Mouse (Mus musculus) MEL (cell line): ENCODE results near the gene Camkv. TPM values are rescaled to one million over a fixed set of nuclear protein-coding genes. Genes with fewer than 3 reads are reported as not detected.

Experiments used
- DNase-seq: peaks from one replicate; pipeline ENCODE4 v3.0.0; 2011; ENCODE audit warnings: low read depth, low spot score
- H3K27ac ChIP-seq: 2 replicates; pipeline ENCODE4 v1.5.1; 2012; ENCODE audit warnings: low read depth, mild to moderate bottlenecking, control low read depth, low read length, moderate library complexity; ENCODE audit not compliant: control insufficient read depth
- H3K27me3 ChIP-seq, 2 experiments: fragments of 150-350 bp in 1 of 2; sonication (generic) in 1 of 2; 2 replicates each; pipeline ENCODE4 v1.6.1; 2012; ENCODE audit warnings: low read length in 2 of 2, mild to moderate bottlenecking in 2 of 2, improper control_type of control experiment in 1 of 2, moderate library complexity in 1 of 2; ENCODE audit not compliant: insufficient read depth in 2 of 2, control insufficient read depth in 1 of 2
- H3K36me3 ChIP-seq, 2 experiments: 2 replicates each; pipeline ENCODE4 v1.6.1; 2012 to 2014; ENCODE audit warnings: low read length in 2 of 2, improper control_type of control experiment in 1 of 2, inconsistent platforms in 1 of 2, mild to moderate bottlenecking in 1 of 2; ENCODE audit not compliant: insufficient read depth in 2 of 2, control insufficient read depth in 1 of 2
- H3K4me1 ChIP-seq, 2 experiments: fragments of 150-350 bp in 1 of 2; sonication (generic) in 1 of 2; 2 replicates each; pipeline ENCODE4 v1.6.1; 2012; ENCODE audit warnings: low read length in 2 of 2, improper control_type of control experiment in 1 of 2, mild to moderate bottlenecking in 1 of 2; ENCODE audit not compliant: insufficient read depth in 2 of 2, control insufficient read depth in 1 of 2
- H3K4me3 ChIP-seq, 2 experiments: fragments of 150-350 bp in 1 of 2; sonication (generic) in 1 of 2; 2 replicates each; pipeline ENCODE4 v1.5.1; 2012; ENCODE audit warnings: low read depth in 2 of 2, low read length in 2 of 2, mild to moderate bottlenecking in 2 of 2, moderate library complexity in 2 of 2, control low read depth in 1 of 2, improper control_type of control experiment in 1 of 2; ENCODE audit not compliant: control insufficient read depth in 1 of 2, insufficient read depth in 1 of 2
- H3K79me2 ChIP-seq: 2 replicates; pipeline ENCODE4 v1.6.1; 2012; ENCODE audit warnings: mild to moderate bottlenecking, low read length, moderate library complexity; ENCODE audit not compliant: control insufficient read depth, poor library complexity, insufficient read depth
- H3K9ac ChIP-seq: 2 replicates; pipeline ENCODE4 v1.6.1; 2012; ENCODE audit warnings: low read depth, mild to moderate bottlenecking, control low read depth, low read length, moderate library complexity; ENCODE audit not compliant: control insufficient read depth, poor library complexity, severe bottlenecking
- H3K9me3 ChIP-seq: fragments of 150-350 bp; sonication (generic); replicated peaks from 2 replicates; pipeline ENCODE4 v1.6.1; 2012; ENCODE audit warnings: mild to moderate bottlenecking, low read length, improper control_type of control experiment, moderate library complexity; ENCODE audit not compliant: insufficient read depth
- CHD2 ChIP-seq: IDR thresholded peaks from 2 replicates; pipeline ENCODE4 v1.6.1; 2011; ENCODE audit warnings: low read length, improper control_type of control experiment
- CTCF ChIP-seq, 3 experiments: IDR thresholded peaks in 2 of 3; conservative IDR thresholded peaks in 1 of 3; 2 replicates each; pipeline ENCODE4 v1.5.1; 2011 to 2012; ENCODE audit warnings: low read length in 3 of 3, low read depth in 2 of 3, mild to moderate bottlenecking in 2 of 3, improper control_type of control experiment in 1 of 3, inconsistent platforms in 1 of 3, mixed read lengths in 1 of 3, moderate library complexity in 1 of 3; ENCODE audit not compliant: control insufficient read depth in 1 of 3, insufficient read depth in 1 of 3, poor library complexity in 1 of 3, severe bottlenecking in 1 of 3
- EP300 ChIP-seq, 2 experiments: IDR thresholded peaks; 2 replicates each; pipeline ENCODE4 v1.6.1; 2011; ENCODE audit warnings: improper control_type of control experiment in 2 of 2, low read length in 2 of 2, low read depth in 1 of 2, mild to moderate bottlenecking in 1 of 2
- ETS1 ChIP-seq: IDR thresholded peaks from 2 replicates; pipeline ENCODE4 v1.6.1; 2012; ENCODE audit warnings: low read depth, mild to moderate bottlenecking, inconsistent platforms, low read length, improper control_type of control experiment, moderate library complexity
- GABPA ChIP-seq: IDR thresholded peaks from 2 replicates; pipeline ENCODE4 v1.6.1; 2012; ENCODE audit warnings: low read depth, mild to moderate bottlenecking, inconsistent platforms, low read length, improper control_type of control experiment, moderate library complexity
- HCFC1 ChIP-seq: IDR thresholded peaks from 2 replicates; pipeline ENCODE4 v1.6.1; 2012; ENCODE audit warnings: low read depth, mild to moderate bottlenecking, inconsistent platforms, low read length, improper control_type of control experiment, moderate library complexity
- KAT2A ChIP-seq: conservative IDR thresholded peaks from 2 replicates; pipeline ENCODE4 v1.6.1; 2012; ENCODE audit warnings: low read depth, low read length, improper control_type of control experiment, inconsistent platforms
- MAFK ChIP-seq: IDR thresholded peaks from 2 replicates; pipeline ENCODE4 v1.6.1; 2011; ENCODE audit warnings: low read depth, mild to moderate bottlenecking, low read length, improper control_type of control experiment, borderline replicate concordance
- MAX ChIP-seq: IDR thresholded peaks from 2 replicates; pipeline ENCODE4 v1.6.1; 2011; ENCODE audit warnings: low read length, improper control_type of control experiment
- MYB ChIP-seq: IDR thresholded peaks from 2 replicates; pipeline ENCODE4 v1.6.1; 2011; ENCODE audit warnings: mild to moderate bottlenecking, low read depth, low read length, improper control_type of control experiment
- MYC ChIP-seq: IDR thresholded peaks from 2 replicates; pipeline ENCODE4 v1.6.1; 2011; ENCODE audit warnings: low read depth, mild to moderate bottlenecking, low read length, improper control_type of control experiment, moderate library complexity
- NELFE ChIP-seq: IDR thresholded peaks from 2 replicates; pipeline ENCODE4 v1.6.1; 2011; ENCODE audit warnings: low read depth, low read length, improper control_type of control experiment
- POLR2A ChIP-seq, 2 experiments: IDR thresholded peaks; 2 replicates each; pipeline ENCODE4 v1.6.1; 2011 to 2012; ENCODE audit warnings: low read length in 2 of 2, mild to moderate bottlenecking in 2 of 2, control low read depth in 1 of 2, improper control_type of control experiment in 1 of 2, low read depth in 1 of 2, moderate library complexity in 1 of 2; ENCODE audit not compliant: control insufficient read depth in 1 of 2, insufficient read depth in 1 of 2, poor library complexity in 1 of 2
- POLR2AphosphoS2 ChIP-seq: IDR thresholded peaks from 2 replicates; pipeline ENCODE4 v1.6.1; 2011; ENCODE audit warnings: low read length, improper control_type of control experiment
- POLR2AphosphoS5 ChIP-seq: IDR thresholded peaks from 2 replicates; pipeline ENCODE4 v1.6.1; 2012; ENCODE audit warnings: low read depth, borderline replicate concordance, mild to moderate bottlenecking, inconsistent platforms, low read length, moderate library complexity, mixed read lengths
- RAD21 ChIP-seq: IDR thresholded peaks from 2 replicates; pipeline ENCODE4 v1.6.1; 2011; ENCODE audit warnings: mild to moderate bottlenecking, low read depth, low read length, improper control_type of control experiment
- RCOR1 ChIP-seq: IDR thresholded peaks from 2 replicates; pipeline ENCODE4 v1.6.1; 2012; ENCODE audit warnings: low read depth, mild to moderate bottlenecking, inconsistent platforms, low read length, improper control_type of control experiment
- SMC3 ChIP-seq: IDR thresholded peaks from 2 replicates; pipeline ENCODE4 v1.6.1; 2011; ENCODE audit warnings: low read depth, low read length, improper control_type of control experiment
- USF2 ChIP-seq, 2 experiments: IDR thresholded peaks; 2 replicates each; pipeline ENCODE4 v1.6.1; 2011 to 2012; ENCODE audit warnings: improper control_type of control experiment in 2 of 2, low read length in 2 of 2, borderline replicate concordance in 1 of 2, inconsistent platforms in 1 of 2, low read depth in 1 of 2, mild to moderate bottlenecking in 1 of 2; ENCODE audit not compliant: insufficient read depth in 1 of 2
- ZKSCAN1 ChIP-seq: IDR thresholded peaks from 2 replicates; pipeline ENCODE4 v1.6.1; 2012; ENCODE audit warnings: low read depth, mild to moderate bottlenecking, inconsistent platforms, low read length, improper control_type of control experiment, moderate library complexity
- ZMIZ1 ChIP-seq: IDR thresholded peaks from 2 replicates; pipeline ENCODE4 v1.6.1; 2012; ENCODE audit warnings: low read depth, mild to moderate bottlenecking, inconsistent platforms, low read length, improper control_type of control experiment, moderate library complexity
- ZNF384 ChIP-seq: IDR thresholded peaks from 2 replicates; pipeline ENCODE4 v1.6.1; 2012; ENCODE audit warnings: low read depth, mild to moderate bottlenecking, inconsistent platforms, low read length, improper control_type of control experiment
- polyA plus RNA-seq, 2 experiments: library from polyadenylated mRNA; stranded (reverse) in 1 of 2; unstranded in 1 of 2; fragments of >175 nt in 1 of 2; fragments of >200 nt in 1 of 2; gene quantifications; 2 replicates each; pipeline versions ENCODE4 v1.2.1 to v1.2.4; 2012; ENCODE audit warnings: low replicate concordance in 2 of 2, low read depth in 1 of 2; ENCODE audit not compliant: insufficient read length in 2 of 2, insufficient read depth in 1 of 2, missing spikeins in 1 of 2
- total RNA-seq: library from RNA; depleted of rRNA; stranded (reverse); fragments of 300-350 nt; gene quantifications from 2 replicates; pipeline ENCODE4 v1.2.3, GENCODE M21; 2012

The Camkv gene
- total and polyA plus RNA-seq, 3 experiments: 0.08 to 0.14 TPM; not detected in 1

DNA sequence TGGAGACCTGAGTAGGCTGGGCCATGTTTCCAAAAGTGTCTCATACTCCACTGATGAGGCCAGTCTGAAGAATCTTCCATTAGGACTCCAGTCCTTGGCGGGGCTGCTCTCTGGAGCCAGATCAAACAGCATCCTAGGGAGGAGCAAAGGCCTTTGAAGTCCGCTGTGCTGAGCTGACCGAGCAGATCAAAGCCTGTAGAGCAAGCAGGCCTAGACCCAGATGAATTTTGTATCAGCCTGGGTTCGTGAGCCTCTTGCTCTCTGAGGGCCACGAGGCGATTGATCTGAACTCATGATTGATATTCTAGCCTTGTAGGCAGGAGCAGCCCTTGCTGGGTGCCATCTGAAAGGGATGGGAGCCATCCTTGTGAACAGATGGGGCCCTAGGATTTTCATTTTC lies 24.4 kb downstream of the Camkv start:
- H3K4me1 ChIP-seq: no peaks in the 10 kb centered on the region
- H3K9ac ChIP-seq: no peak overlapping the region
- no peak for DNase-seq
- H3K27me3 ChIP-seq: no peaks in the 10 kb centered on the region
- peaks cover 2% of the 10 kb centered on the region; the same call in 1 of the 2 replicates for H3K79me2 ChIP-seq
- peaks cover 0 to 20% of the 10 kb centered on the region in 2 experiments; a peak in 2 of 4 replicates for H3K36me3 ChIP-seq
- no peaks in the 10 kb centered on the region for H3K9me3 ChIP-seq
- no peak overlapping the region for H3K27ac ChIP-seq
- H3K4me3 ChIP-seq: no peak overlapping the region
- TF ChIP-seq NELFE (no peak), MYC (no peak)

DNA sequence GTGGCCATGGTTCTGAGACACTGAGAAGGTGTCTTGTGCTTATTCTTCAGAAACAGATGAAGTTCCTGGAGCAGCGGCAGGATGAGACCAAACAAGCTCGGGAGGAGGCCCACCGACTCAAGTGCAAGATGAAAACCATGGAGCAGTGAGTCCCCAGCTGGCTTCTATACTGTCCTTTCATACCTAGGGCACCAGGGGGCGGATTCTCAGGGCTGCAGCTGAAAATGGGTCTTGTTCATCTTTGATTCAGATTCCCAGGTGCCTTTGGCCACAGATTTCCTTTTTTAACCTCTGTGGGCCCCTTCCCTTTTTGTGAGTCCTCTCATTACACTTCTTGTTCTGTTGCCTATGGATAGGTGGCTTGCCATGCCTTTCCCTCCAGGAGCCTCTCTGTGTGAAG lies 25.5 kb downstream of the Camkv start:
- H3K27me3 ChIP-seq: no peaks in the 10 kb centered on the region
- no peak overlapping the region for H3K4me3 ChIP-seq
- H3K9me3 ChIP-seq: no peaks in the 10 kb centered on the region
- H3K36me3 ChIP-seq: peaks cover 0 to 17% of the 10 kb centered on the region in 2 experiments; a peak in 2 of 4 replicates
- no peak for DNase-seq
- H3K27ac ChIP-seq: no peak overlapping the region
- TF ChIP-seq NELFE (no peak), CTCF (IDR thresholded peaks at IDR 0.05 in 2 of 3, conservative IDR thresholded peaks at IDR 0.05 in 1 of 3; ENCODE audit: control insufficient read depth in 1 of 3, insufficient read depth in 1 of 3, low read depth in 2 of 3, low read length in 3 of 3, poor library complexity in 1 of 3, severe bottlenecking in 1 of 3) (peak; percentile 24 to 52 (median 30); a peak in 5 of 6 replicates), ZMIZ1 (no peak), SMC3 (peak; percentile 57), RAD21 (peak; percentile 10)
- no peaks in the 10 kb centered on the region for H3K79me2 ChIP-seq
- no peaks in the 10 kb centered on the region for H3K4me1 ChIP-seq
- no peak overlapping the region for H3K9ac ChIP-seq

DNA sequence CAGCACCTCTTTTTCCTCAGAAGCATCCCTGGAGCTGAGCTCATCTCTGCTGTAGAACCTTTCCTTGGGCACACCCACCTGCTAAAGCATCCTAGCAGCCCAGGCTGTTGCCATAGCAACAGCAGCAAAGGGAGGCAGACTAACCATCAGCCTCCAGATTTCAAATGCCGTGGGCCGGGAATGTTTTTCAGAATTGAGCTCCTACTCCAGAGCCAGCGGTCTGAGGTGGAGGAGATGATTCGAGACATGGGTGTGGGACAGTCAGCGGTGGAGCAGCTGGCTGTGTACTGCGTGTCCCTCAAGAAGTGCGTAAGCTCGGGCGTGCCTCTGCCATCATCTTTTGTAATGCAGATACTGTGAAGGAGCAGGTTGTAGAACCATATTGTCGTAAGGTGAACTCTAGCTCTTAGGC lies 25.9 kb downstream of the Camkv start:
- Histone ChIP-seq H3K9me3 (no peaks in the 10 kb centered on the region), H3K4me1 (no peaks in the 10 kb centered on the region), H3K27ac (no peak overlapping the region)

More for the DNA sequence above, 25.9 kb downstream of the Camkv start:
- Histone ChIP-seq H3K79me2 (no peaks in the 10 kb centered on the region), H3K27me3 (no peaks in the 10 kb centered on the region), H3K9ac (no peak overlapping the region), H3K36me3 (peaks cover 0 to 14% of the 10 kb centered on the region in 2 experiments; a peak in 2 of 4 replicates), H3K4me3 (no peak overlapping the region)
- TF ChIP-seq USF2 (IDR thresholded peaks at IDR 0.05; ENCODE audit: borderline replicate concordance in 1 of 2, insufficient read depth in 1 of 2, low read depth in 1 of 2, low read length in 2 of 2) (no peak), POLR2AphosphoS2 (no peak), ZNF384 (no peak), MAX (no peak), KAT2A (no peak), GABPA (no peak), MYB (no peak), ZKSCAN1 (no peak), POLR2AphosphoS5 (no peak), ZMIZ1 (no peak), RCOR1 (no peak), MAFK (no peak), ETS1 (no peak), SMC3 (no peak), CHD2 (no peak), POLR2A (IDR thresholded peaks at IDR 0.05; ENCODE audit: control insufficient read depth in 1 of 2, insufficient read depth in 1 of 2, low read depth in 1 of 2, low read length in 2 of 2, poor library complexity in 1 of 2) (no peak), HCFC1 (no peak), EP300 (IDR thresholded peaks at IDR 0.05; ENCODE audit: low read depth in 1 of 2, low read length in 2 of 2) (no peak)
- no peak for DNase-seq
